Mouse (Mus musculus): ENCODE data around the gene Pik3cb. TPM values are rescaled to one million over a fixed set of nuclear protein-coding genes. Genes with fewer than 3 reads are reported as not detected.

Pik3cb gene
- polyA plus RNA-seq, 1 experiment = 3.0 TPM

GRCm38 (mm10) chr9:99074462-99074861 is 66.0 kb downstream of the Pik3cb start:
- Histone ChIP-seq H3K27me3 (ENCODE audit: control insufficient read depth, insufficient read depth, insufficient read length) (no peaks in the 10 kb centered on the region), H3K36me3 (ENCODE audit: control insufficient read depth, insufficient read depth) (peaks cover 5% of the 10 kb centered on the region), H3K4me3 (no peak overlapping the region), H3K4me2 (ENCODE audit: low read depth) (no peak overlapping the region), H3K79me2 (ENCODE audit: control insufficient read depth, insufficient read depth) (no peaks in the 10 kb centered on the region), H3ac (ENCODE audit: control insufficient read depth, insufficient read length) (no peak overlapping the region)
- no peak for TF ChIP-seq MYOG (IDR thresholded peaks at IDR 0.05; ENCODE audit: control insufficient read depth in 1 of 3, insufficient read depth in 1 of 3, insufficient read length in 2 of 3, low read depth in 2 of 3)
- no peak for TF ChIP-seq MAX (IDR thresholded peaks at IDR 0.05; ENCODE audit: low read depth)
- no peak for TF ChIP-seq CEBPB (IDR thresholded peaks at IDR 0.05; ENCODE audit: insufficient read depth, poor library complexity, severe bottlenecking)
- TF ChIP-seq MYOD1 (IDR thresholded peaks at IDR 0.05; ENCODE audit: control insufficient read depth in 1 of 3, insufficient read length in 2 of 3, low read depth in 2 of 3) = no peak
- TF ChIP-seq REST (IDR thresholded peaks at IDR 0.05; ENCODE audit: insufficient read depth, insufficient read length) = no peak
- TF ChIP-seq POLR2AphosphoS2 (IDR thresholded peaks at IDR 0.05; ENCODE audit: insufficient read length, low read depth) = no peak
- no peak for TF ChIP-seq TCF12 (IDR thresholded peaks at IDR 0.05; ENCODE audit: insufficient read depth, poor library complexity, severe bottlenecking)
- TF ChIP-seq E2F4 (IDR thresholded peaks at IDR 0.05; ENCODE audit: insufficient read depth) = no peak
- no peak for TF ChIP-seq USF1 (IDR thresholded peaks at IDR 0.05; ENCODE audit: low read depth)
- TF ChIP-seq TCF3 (IDR thresholded peaks at IDR 0.05; ENCODE audit: insufficient read length, low read depth) = no peak
- no peak for TF ChIP-seq SRF (IDR thresholded peaks at IDR 0.05; ENCODE audit: control insufficient read depth, insufficient read length, low read depth)
- TF ChIP-seq POLR2A (IDR thresholded peaks at IDR 0.05; ENCODE audit: insufficient read length, low read depth) = no peak

- TF ChIP-seq USF1 (IDR thresholded peaks at IDR 0.05; ENCODE audit: low read depth) = no peak
- no peak for TF ChIP-seq POLR2AphosphoS2 (IDR thresholded peaks at IDR 0.05; ENCODE audit: insufficient read length, low read depth)
- no peak for TF ChIP-seq MYOD1 (IDR thresholded peaks at IDR 0.05; ENCODE audit: control insufficient read depth in 1 of 3, insufficient read length in 2 of 3, low read depth in 2 of 3)
- TF ChIP-seq SRF (IDR thresholded peaks at IDR 0.05; ENCODE audit: control insufficient read depth, insufficient read length, low read depth) = no peak
- TF ChIP-seq TCF12 (IDR thresholded peaks at IDR 0.05; ENCODE audit: insufficient read depth, poor library complexity, severe bottlenecking) = no peak
- no peak for TF ChIP-seq POLR2A (IDR thresholded peaks at IDR 0.05; ENCODE audit: insufficient read length, low read depth)
- no peak for TF ChIP-seq TCF3 (IDR thresholded peaks at IDR 0.05; ENCODE audit: insufficient read length, low read depth)
- no peak for TF ChIP-seq MAX (IDR thresholded peaks at IDR 0.05; ENCODE audit: low read depth)
- TF ChIP-seq CEBPB (IDR thresholded peaks at IDR 0.05; ENCODE audit: insufficient read depth, poor library complexity, severe bottlenecking) = no peak
- TF ChIP-seq REST (IDR thresholded peaks at IDR 0.05; ENCODE audit: insufficient read depth, insufficient read length) = no peak
- TF ChIP-seq MYOG (IDR thresholded peaks at IDR 0.05; ENCODE audit: control insufficient read depth in 1 of 3, insufficient read depth in 1 of 3, insufficient read length in 2 of 3, low read depth in 2 of 3) = no peak
- no peak for TF ChIP-seq E2F4 (IDR thresholded peaks at IDR 0.05; ENCODE audit: insufficient read depth)
- H3K36me3 ChIP-seq (ENCODE audit: control insufficient read depth, insufficient read depth) = peaks cover 7% of the 10 kb centered on the region
- H3K4me2 ChIP-seq (ENCODE audit: low read depth) = no peak overlapping the region
These were observed 67.9 kb downstream of the Pik3cb start for GRCm38 (mm10) chr9:99072538-99072937.

GRCm38 (mm10) chr9:99065311-99065710 is 75.1 kb downstream of the Pik3cb start:
- peaks cover 15% of the 10 kb centered on the region for H3K36me3 ChIP-seq (ENCODE audit: control insufficient read depth, insufficient read depth)
- TF ChIP-seq USF1 (IDR thresholded peaks at IDR 0.05; ENCODE audit: low read depth) (no peak), SRF (IDR thresholded peaks at IDR 0.05; ENCODE audit: control insufficient read depth, insufficient read length, low read depth) (no peak)
- no peak overlapping the region for H3K4me2 ChIP-seq (ENCODE audit: low read depth)
- H3ac ChIP-seq (ENCODE audit: control insufficient read depth, insufficient read length) = no peak overlapping the region
- no peak overlapping the region for H3K4me3 ChIP-seq
- H3K79me2 ChIP-seq (ENCODE audit: control insufficient read depth, insufficient read depth) = no peaks in the 10 kb centered on the region
- no peaks in the 10 kb centered on the region for H3K27me3 ChIP-seq (ENCODE audit: control insufficient read depth, insufficient read depth, insufficient read length)

More at GRCm38 (mm10) chr9:99072538-99072937, 67.9 kb downstream of the Pik3cb start:
- Histone ChIP-seq H3K4me3 (no peak overlapping the region), H3K79me2 (ENCODE audit: control insufficient read depth, insufficient read depth) (no peaks in the 10 kb centered on the region), H3ac (ENCODE audit: control insufficient read depth, insufficient read length) (no peak overlapping the region), H3K27me3 (ENCODE audit: control insufficient read depth, insufficient read depth, insufficient read length) (no peaks in the 10 kb centered on the region)

- Histone ChIP-seq H3K4me3 (no peak overlapping the region), H3K36me3 (ENCODE audit: control insufficient read depth, insufficient read depth) (peaks cover 8% of the 10 kb centered on the region), H3K79me2 (ENCODE audit: control insufficient read depth, insufficient read depth) (no peaks in the 10 kb centered on the region), H3ac (ENCODE audit: control insufficient read depth, insufficient read length) (no peak overlapping the region), H3K27me3 (ENCODE audit: control insufficient read depth, insufficient read depth, insufficient read length) (no peaks in the 10 kb centered on the region), H3K4me2 (ENCODE audit: low read depth) (no peak overlapping the region)
- TF ChIP-seq POLR2AphosphoS2 (IDR thresholded peaks at IDR 0.05; ENCODE audit: insufficient read length, low read depth) (no peak), USF1 (IDR thresholded peaks at IDR 0.05; ENCODE audit: low read depth) (no peak), SRF (IDR thresholded peaks at IDR 0.05; ENCODE audit: control insufficient read depth, insufficient read length, low read depth) (no peak), MYOD1 (IDR thresholded peaks at IDR 0.05; ENCODE audit: control insufficient read depth in 1 of 3, insufficient read length in 2 of 3, low read depth in 2 of 3) (no peak), TCF12 (IDR thresholded peaks at IDR 0.05; ENCODE audit: insufficient read depth, poor library complexity, severe bottlenecking) (no peak), MYOG (IDR thresholded peaks at IDR 0.05; ENCODE audit: control insufficient read depth in 1 of 3, insufficient read depth in 1 of 3, insufficient read length in 2 of 3, low read depth in 2 of 3) (no peak), MAX (IDR thresholded peaks at IDR 0.05; ENCODE audit: low read depth) (no peak), TCF3 (IDR thresholded peaks at IDR 0.05; ENCODE audit: insufficient read length, low read depth) (no peak), CEBPB (IDR thresholded peaks at IDR 0.05; ENCODE audit: insufficient read depth, poor library complexity, severe bottlenecking) (no peak), REST (IDR thresholded peaks at IDR 0.05; ENCODE audit: insufficient read depth, insufficient read length) (no peak), E2F4 (IDR thresholded peaks at IDR 0.05; ENCODE audit: insufficient read depth) (no peak), POLR2A (IDR thresholded peaks at IDR 0.05; ENCODE audit: insufficient read length, low read depth) (no peak)
These were observed 76.2 kb downstream of the Pik3cb start for GRCm38 (mm10) chr9:99064216-99064615.

GRCm38 (mm10) chr9:99062544-99062943 is 77.9 kb downstream of the Pik3cb start:
- Histone ChIP-seq H3K27me3 (ENCODE audit: control insufficient read depth, insufficient read depth, insufficient read length) (no peaks in the 10 kb centered on the region), H3K4me2 (ENCODE audit: low read depth) (no peak overlapping the region), H3ac (ENCODE audit: control insufficient read depth, insufficient read length) (no peak overlapping the region), H3K36me3 (ENCODE audit: control insufficient read depth, insufficient read depth) (peaks cover 8% of the 10 kb centered on the region), H3K79me2 (ENCODE audit: control insufficient read depth, insufficient read depth) (no peaks in the 10 kb centered on the region), H3K4me3 (no peak overlapping the region)
- no peak for TF ChIP-seq TCF12 (IDR thresholded peaks at IDR 0.05; ENCODE audit: insufficient read depth, poor library complexity, severe bottlenecking)
- no peak for TF ChIP-seq POLR2A (IDR thresholded peaks at IDR 0.05; ENCODE audit: insufficient read length, low read depth)
- TF ChIP-seq MYOD1 (IDR thresholded peaks at IDR 0.05; ENCODE audit: control insufficient read depth in 1 of 3, insufficient read length in 2 of 3, low read depth in 2 of 3) = no peak
- TF ChIP-seq MYOG (IDR thresholded peaks at IDR 0.05; ENCODE audit: control insufficient read depth in 1 of 3, insufficient read depth in 1 of 3, insufficient read length in 2 of 3, low read depth in 2 of 3) = no peak
- TF ChIP-seq USF1 (IDR thresholded peaks at IDR 0.05; ENCODE audit: low read depth) = no peak
- no peak for TF ChIP-seq E2F4 (IDR thresholded peaks at IDR 0.05; ENCODE audit: insufficient read depth)
- no peak for TF ChIP-seq CEBPB (IDR thresholded peaks at IDR 0.05; ENCODE audit: insufficient read depth, poor library complexity, severe bottlenecking)
- no peak for TF ChIP-seq POLR2AphosphoS2 (IDR thresholded peaks at IDR 0.05; ENCODE audit: insufficient read length, low read depth)
- TF ChIP-seq REST (IDR thresholded peaks at IDR 0.05; ENCODE audit: insufficient read depth, insufficient read length) = no peak
- no peak for TF ChIP-seq SRF (IDR thresholded peaks at IDR 0.05; ENCODE audit: control insufficient read depth, insufficient read length, low read depth)
- TF ChIP-seq MAX (IDR thresholded peaks at IDR 0.05; ENCODE audit: low read depth) = no peak
- TF ChIP-seq TCF3 (IDR thresholded peaks at IDR 0.05; ENCODE audit: insufficient read length, low read depth) = no peak

Measured in myocyte (in vitro differentiated cells).